Mouse (Mus musculus): ENCODE measurements around the gene Cav2.

GRCm38 (mm10) chr6:17309260-17309659 lies 28.3 kb downstream of the Cav2 start:
- TF ChIP-seq POLR2A (IDR thresholded peaks at IDR 0.05; ENCODE audit: borderline replicate concordance, extremely low read depth, insufficient read depth, insufficient read length, poor library complexity, severe bottlenecking) (no peak), CTCF (IDR thresholded peaks at IDR 0.05; ENCODE audit: borderline replicate concordance, extremely low read depth, insufficient read depth, insufficient read length) (no peak)

All from brain, embryonic 14.5 days (tissue).